Mouse (Mus musculus): Measurements from ENCODE around the gene Slc2a13. TPM values are rescaled to one million over a fixed set of nuclear protein-coding genes. Genes with fewer than 3 reads are reported as not detected.
A peak's percentile ranks its signal among the peaks of the same experiment; 100 is the strongest.

The Slc2a13 gene
- polyA plus RNA-seq, 2 experiments, result 0.05 to 0.08 TPM

- WGBS (ENCODE audit: insufficient replicate concordance), result 51% methylated on average over 4 of the region's 4 CpGs
Observed at GRCm38 (mm10) chr15:91327023-91327422, 246.0 kb downstream of the Slc2a13 start.

DNA sequence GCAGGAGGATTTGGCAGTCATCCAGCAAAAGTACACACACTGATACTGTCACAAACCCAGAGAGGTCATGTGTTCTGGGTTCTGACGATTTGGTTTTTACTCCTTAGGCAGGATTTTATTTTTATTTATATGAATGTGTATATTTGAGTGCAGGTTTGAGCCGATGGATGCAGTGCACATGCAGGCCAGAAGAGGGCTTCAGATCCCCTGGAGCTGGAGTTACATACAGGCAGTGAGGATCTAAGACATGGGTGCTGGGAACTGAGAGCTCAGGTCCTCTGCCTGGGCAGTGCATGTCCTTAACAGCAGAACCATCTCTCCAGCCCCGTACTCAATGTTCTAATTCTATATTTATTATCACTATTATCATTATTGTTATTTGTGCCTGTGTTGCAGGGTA, 253.7 kb downstream of the Slc2a13 start:
- Histone ChIP-seq H3K4me3 (ENCODE audit: insufficient read depth in 1 of 2, low read depth in 2 of 2, low read length in 2 of 2) (no peak overlapping the region), H3K9ac (replicated peaks) (no peak overlapping the region), H3K36me3 (replicated peaks; ENCODE audit: control insufficient read depth, insufficient read depth, low read depth) (no peaks in the 10 kb centered on the region), H3K4me2 (ENCODE audit: low read depth) (no peak overlapping the region), H3K27ac (no peak overlapping the region), H3K4me1 (replicated peaks; ENCODE audit: control insufficient read depth in 2 of 2, insufficient read depth in 2 of 2, low read length in 1 of 2) (no peaks in the 10 kb centered on the region), H3K9me3 (ENCODE audit: control insufficient read depth, low read length) (no peaks in the 10 kb centered on the region), H3K27me3 (ENCODE audit: control insufficient read depth, insufficient read depth, low read length) (no peaks in the 10 kb centered on the region)
- ATAC-seq (ENCODE audit: insufficient read depth) (no peak), DNase-seq (ENCODE audit: low read depth in 3 of 3, low spot score in 3 of 3) (no peak)
- WGBS (ENCODE audit: insufficient replicate concordance), result 34% methylated on average over 3 of the region's 3 CpGs
- peak; percentile 42 for TF ChIP-seq CTCF (IDR thresholded peaks at IDR 0.05; ENCODE audit: low read depth)
- no peak for TF ChIP-seq EP300 (IDR thresholded peaks at IDR 0.05; ENCODE audit: low read depth)

More at GRCm38 (mm10) chr15:91327023-91327422, 246.0 kb downstream of the Slc2a13 start:
- Histone ChIP-seq H3K4me1 (replicated peaks; ENCODE audit: control insufficient read depth in 2 of 2, insufficient read depth in 2 of 2, low read length in 1 of 2) (no peaks in the 10 kb centered on the region), H3K36me3 (replicated peaks; ENCODE audit: control insufficient read depth, insufficient read depth, low read depth) (no peaks in the 10 kb centered on the region), H3K4me3 (ENCODE audit: insufficient read depth in 1 of 2, low read depth in 2 of 2, low read length in 2 of 2) (no peak overlapping the region), H3K27ac (no peak overlapping the region), H3K9me3 (ENCODE audit: control insufficient read depth, low read length) (no peaks in the 10 kb centered on the region), H3K4me2 (ENCODE audit: low read depth) (no peak overlapping the region), H3K27me3 (ENCODE audit: control insufficient read depth, insufficient read depth, low read length) (no peaks in the 10 kb centered on the region), H3K9ac (replicated peaks) (no peak overlapping the region)
- ATAC-seq (ENCODE audit: insufficient read depth) (no peak), DNase-seq (ENCODE audit: low read depth in 3 of 3, low spot score in 3 of 3) (no peak)
- no peak for TF ChIP-seq CTCF (IDR thresholded peaks at IDR 0.05; ENCODE audit: low read depth)
- TF ChIP-seq EP300 (IDR thresholded peaks at IDR 0.05; ENCODE audit: low read depth), result no peak

- no peaks in the 10 kb centered on the region for H3K9me3 ChIP-seq (ENCODE audit: control insufficient read depth, low read length)
- no peaks in the 10 kb centered on the region for H3K27me3 ChIP-seq (ENCODE audit: control insufficient read depth, insufficient read depth, low read length)
- no peak overlapping the region for H3K4me3 ChIP-seq (ENCODE audit: insufficient read depth in 1 of 2, low read depth in 2 of 2, low read length in 2 of 2)
- DNase-seq (ENCODE audit: low read depth in 3 of 3, low spot score in 3 of 3) (no peak), ATAC-seq (ENCODE audit: insufficient read depth) (no peak)
- no peak overlapping the region for H3K4me2 ChIP-seq (ENCODE audit: low read depth)
- H3K36me3 ChIP-seq (replicated peaks; ENCODE audit: control insufficient read depth, insufficient read depth, low read depth), result no peaks in the 10 kb centered on the region
- no peak overlapping the region for H3K27ac ChIP-seq
- no peak for TF ChIP-seq EP300 (IDR thresholded peaks at IDR 0.05; ENCODE audit: low read depth)
- no peak for TF ChIP-seq CTCF (IDR thresholded peaks at IDR 0.05; ENCODE audit: low read depth)
- no peak overlapping the region for H3K9ac ChIP-seq (replicated peaks)
- no peaks in the 10 kb centered on the region for H3K4me1 ChIP-seq (replicated peaks; ENCODE audit: control insufficient read depth in 2 of 2, insufficient read depth in 2 of 2, low read length in 1 of 2)
- WGBS (ENCODE audit: insufficient replicate concordance), result 54% methylated on average over 4 of the region's 4 CpGs
Observed at GRCm38 (mm10) chr15:91316964-91317363, 256.1 kb downstream of the Slc2a13 start.

- ATAC-seq (ENCODE audit: insufficient read depth) (no peak), DNase-seq (ENCODE audit: low read depth in 3 of 3, low spot score in 3 of 3) (no peak)
- 74% methylated on average over 19 of the region's 19 CpGs for WGBS (ENCODE audit: insufficient replicate concordance)
- TF ChIP-seq CTCF (IDR thresholded peaks at IDR 0.05; ENCODE audit: low read depth), result no peak
- TF ChIP-seq EP300 (IDR thresholded peaks at IDR 0.05; ENCODE audit: low read depth), result no peak
- no peaks in the 10 kb centered on the region for H3K36me3 ChIP-seq (replicated peaks; ENCODE audit: control insufficient read depth, insufficient read depth, low read depth)
- H3K27ac ChIP-seq, result no peak overlapping the region
- H3K9ac ChIP-seq (replicated peaks), result no peak overlapping the region
- no peak overlapping the region for H3K4me3 ChIP-seq (ENCODE audit: insufficient read depth in 1 of 2, low read depth in 2 of 2, low read length in 2 of 2)
- no peaks in the 10 kb centered on the region for H3K9me3 ChIP-seq (ENCODE audit: control insufficient read depth, low read length)
- H3K27me3 ChIP-seq (ENCODE audit: control insufficient read depth, insufficient read depth, low read length), result no peaks in the 10 kb centered on the region
- no peak overlapping the region for H3K4me2 ChIP-seq (ENCODE audit: low read depth)
- H3K4me1 ChIP-seq (replicated peaks; ENCODE audit: control insufficient read depth in 2 of 2, insufficient read depth in 2 of 2, low read length in 1 of 2), result no peaks in the 10 kb centered on the region
Observed at GRCm38 (mm10) chr15:91314402-91315318, 258.4 kb downstream of the Slc2a13 start.

DNA sequence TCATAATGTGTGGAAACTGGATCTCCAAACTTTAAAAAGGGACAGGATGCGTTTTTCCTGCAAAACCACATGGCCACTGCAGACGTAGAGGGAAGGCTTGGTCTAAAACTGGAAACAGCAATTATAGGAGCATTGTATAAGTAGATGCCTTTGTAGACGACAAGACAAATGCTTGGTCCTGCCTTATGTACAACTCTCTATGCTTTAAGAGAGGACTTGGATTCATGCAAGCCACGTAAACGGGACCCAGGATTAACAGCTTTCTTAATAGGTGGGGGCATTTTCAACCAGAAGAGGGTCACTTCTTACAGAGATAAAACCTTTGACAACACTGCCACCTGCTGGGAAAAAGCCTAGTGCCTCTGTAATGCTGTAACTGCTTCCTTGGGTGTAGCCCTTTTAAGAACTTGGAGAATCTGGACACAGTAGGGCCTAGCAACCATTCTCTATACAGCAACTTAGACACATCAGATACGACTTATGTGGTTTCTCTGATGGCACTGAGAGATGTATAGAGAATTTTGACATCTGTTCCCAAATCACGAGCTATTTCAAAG, 268.7 kb downstream of the Slc2a13 start:
- Histone ChIP-seq H3K4me1 (replicated peaks; ENCODE audit: control insufficient read depth in 2 of 2, insufficient read depth in 2 of 2, low read length in 1 of 2) (no peaks in the 10 kb centered on the region), H3K27ac (no peak overlapping the region), H3K36me3 (replicated peaks; ENCODE audit: control insufficient read depth, insufficient read depth, low read depth) (no peaks in the 10 kb centered on the region), H3K9me3 (ENCODE audit: control insufficient read depth, low read length) (no peaks in the 10 kb centered on the region), H3K27me3 (ENCODE audit: control insufficient read depth, insufficient read depth, low read length) (no peaks in the 10 kb centered on the region), H3K4me2 (ENCODE audit: low read depth) (no peak overlapping the region), H3K9ac (replicated peaks) (no peak overlapping the region), H3K4me3 (ENCODE audit: insufficient read depth in 1 of 2, low read depth in 2 of 2, low read length in 2 of 2) (no peak overlapping the region)
- DNase-seq (ENCODE audit: low read depth in 3 of 3, low spot score in 3 of 3) (peak; percentile 10 to 46 (median 19)), ATAC-seq (ENCODE audit: insufficient read depth) (0 out of 2 replicates have a peak, but pooled peaks have one; percentile 41)
- WGBS (ENCODE audit: insufficient replicate concordance), result 29% methylated on average over 7 of the region's 7 CpGs
- TF ChIP-seq CTCF (IDR thresholded peaks at IDR 0.05; ENCODE audit: low read depth) (peak; percentile 50; the same call in 1 of the 2 replicates), EP300 (IDR thresholded peaks at IDR 0.05; ENCODE audit: low read depth) (no peak)
